Mouse (Mus musculus) brain, embryonic 14.5 days (tissue): ENCODE results near the gene Col26a1.
A peak's percentile ranks its signal among the peaks of the same experiment; 100 is the strongest.

Experiments used
- CTCF ChIP-seq: fragments of 200-500 bp; IDR thresholded peaks from 2 replicates; pipeline ENCODE4 v1.5.1; 2012; ENCODE audit warnings: inconsistent platforms, mild to moderate bottlenecking, moderate library complexity, borderline replicate concordance; ENCODE audit not compliant: insufficient read depth, insufficient read length; ENCODE audit errors: extremely low read depth
- POLR2A ChIP-seq: fragments of 200-500 bp; IDR thresholded peaks from 2 replicates; pipeline ENCODE4 v1.6.1; 2012; ENCODE audit warnings: mild to moderate bottlenecking, inconsistent platforms, borderline replicate concordance; ENCODE audit not compliant: poor library complexity, insufficient read depth, insufficient read length, severe bottlenecking; ENCODE audit errors: extremely low read depth

DNA sequence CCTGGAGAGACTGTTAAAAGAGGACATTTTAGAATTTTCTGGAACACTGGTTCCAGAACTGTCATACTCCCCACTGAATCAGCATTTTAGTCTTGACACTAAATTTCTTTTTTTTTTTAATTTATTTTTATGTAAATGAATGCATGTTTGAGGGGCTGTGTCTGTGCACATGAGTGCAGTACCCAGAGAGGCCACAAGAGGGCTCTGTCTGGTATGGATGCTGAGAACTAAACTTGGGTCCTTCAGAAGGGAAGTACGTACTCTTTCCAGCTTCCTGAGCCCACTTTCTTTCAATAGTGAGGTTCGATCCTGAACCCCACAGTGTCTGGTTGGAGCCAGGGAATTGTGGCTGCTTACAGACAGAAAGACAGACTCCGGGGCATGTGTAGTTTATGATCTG lies 177.5 kb downstream of the Col26a1 start:
- TF ChIP-seq CTCF, result peak; percentile 40; the same call in 1 of the 2 replicates
- no peak for TF ChIP-seq POLR2A
